Mouse (Mus musculus): ENCODE measurements around the gene Zbtb12. TPM values are rescaled to one million over a fixed set of nuclear protein-coding genes. Genes with fewer than 3 reads are reported as not detected.

Gene Zbtb12
- polyA plus RNA-seq, 1 experiment from 2014 or later, result 12.0 TPM

GRCm38 (mm10) chr17:34937960-34938505, 58.8 kb downstream of the Zbtb12 start:
- Histone ChIP-seq H3K36me3 (peaks cover 13% of the 10 kb centered on the region; the same call in 1 of the 2 replicates), H3K27me3 (no peaks in the 10 kb centered on the region), H3K4me1 (peaks cover 14% of the 10 kb centered on the region; the same call in 1 of the 2 replicates), H3K9ac (no peak overlapping the region), H3K4me2 (replicated peaks) (no peak overlapping the region), H3K9me3 (replicated peaks) (no peaks in the 10 kb centered on the region), H3K27ac (no peak overlapping the region), H3K4me3 (no peak overlapping the region)
- no peak for ATAC-seq (ENCODE audit: low FRiP score)
- 85% methylated on average over 6 of the region's 6 CpGs for WGBS

GRCm38 (mm10) chr17:34941344-34942041, 62.2 kb downstream of the Zbtb12 start:
- Histone ChIP-seq H3K9me3 (replicated peaks) (no peaks in the 10 kb centered on the region), H3K27ac (no peak overlapping the region), H3K4me2 (replicated peaks) (peak overlapping the region; percentile 43), H3K9ac (peak overlapping the region; percentile 5; the same call in 1 of the 2 replicates), H3K4me1 (peaks cover 6% of the 10 kb centered on the region; the same call in 1 of the 2 replicates), H3K36me3 (no peaks in the 10 kb centered on the region), H3K27me3 (no peaks in the 10 kb centered on the region), H3K4me3 (peak overlapping the region; percentile 15)
- ATAC-seq (ENCODE audit: low FRiP score), result no peak
- 12% methylated on average over 15 of the region's 15 CpGs for WGBS

GRCm38 (mm10) chr17:34943128-34943815, 64.0 kb downstream of the Zbtb12 start:
- no peak overlapping the region for H3K27ac ChIP-seq
- H3K4me3 ChIP-seq, result no peak overlapping the region
- no peak overlapping the region for H3K9ac ChIP-seq
- no peaks in the 10 kb centered on the region for H3K27me3 ChIP-seq
- H3K4me1 ChIP-seq, result peaks cover 6% of the 10 kb centered on the region; the same call in 1 of the 2 replicates
- no peak for ATAC-seq (ENCODE audit: low FRiP score)
- no peaks in the 10 kb centered on the region for H3K36me3 ChIP-seq
- H3K4me2 ChIP-seq (replicated peaks), result no peak overlapping the region
- H3K9me3 ChIP-seq (replicated peaks), result no peaks in the 10 kb centered on the region
- WGBS, result 80% methylated on average over 4 of the region's 4 CpGs

GRCm38 (mm10) chr17:34944362-34944761, 65.1 kb downstream of the Zbtb12 start:
- Histone ChIP-seq H3K27ac (no peak overlapping the region), H3K9me3 (replicated peaks) (no peaks in the 10 kb centered on the region), H3K4me1 (peaks cover 6% of the 10 kb centered on the region; the same call in 1 of the 2 replicates), H3K36me3 (peaks cover 1% of the 10 kb centered on the region), H3K4me2 (replicated peaks) (no peak overlapping the region), H3K9ac (no peak overlapping the region), H3K27me3 (no peaks in the 10 kb centered on the region), H3K4me3 (no peak overlapping the region)
- no peak for ATAC-seq (ENCODE audit: low FRiP score)

Small RNA genes lying within 50 kb of the gene (microRNA-seq; reads per million reads assigned to microRNA genes)
- 2.2 reads per million for gene Mir6970
- 3.3 reads per million, percentile 5 among the genes with 10 or more reads in this experiment for gene Mir6971
- gene Mir6972, result not detected

Other genes starting within 250 kb of the Zbtb12 start
- gene Prrt1, start 249.9 kb upstream of the Zbtb12 start, polyA plus RNA-seq (2016; fragmentation: Nextera tagmentation; extraction: Ambion mirVana), result 3.0 and 3.1 TPM in 2 replicates
- 15.7 and 16.2 TPM in 2 replicates for gene Fkbpl, start 234.7 kb upstream of the Zbtb12 start, polyA plus RNA-seq (2016; fragmentation: Nextera tagmentation; extraction: Ambion mirVana)
- gene Atf6b, start 232.3 kb upstream of the Zbtb12 start, polyA plus RNA-seq (2016; fragmentation: Nextera tagmentation; extraction: Ambion mirVana), result 114 and 119 TPM in 2 replicates
- 0.04 and 0.05 TPM in 2 replicates for gene Tnxb, start 208.9 kb upstream of the Zbtb12 start, polyA plus RNA-seq (2016; fragmentation: Nextera tagmentation; extraction: Ambion mirVana)
- gene C4b, start 135.6 kb upstream of the Zbtb12 start, polyA plus RNA-seq (2016; fragmentation: Nextera tagmentation; extraction: Ambion mirVana), result not detected in 2 replicates
- not detected in 2 replicates for gene Cyp21a1, start 74.9 kb upstream of the Zbtb12 start, polyA plus RNA-seq (2016; fragmentation: Nextera tagmentation; extraction: Ambion mirVana)
- gene Stk19, start 42.5 kb upstream of the Zbtb12 start, polyA plus RNA-seq (2016; fragmentation: Nextera tagmentation; extraction: Ambion mirVana), result 25.0 and 26.7 TPM in 2 replicates
- 62.5 and 70.2 TPM in 2 replicates for gene Dxo, start 42.5 kb upstream of the Zbtb12 start, polyA plus RNA-seq (2016; fragmentation: Nextera tagmentation; extraction: Ambion mirVana)
- 64.9 and 65.8 TPM in 2 replicates for gene Skiv2l, start 29.3 kb upstream of the Zbtb12 start, polyA plus RNA-seq (2016; fragmentation: Nextera tagmentation; extraction: Ambion mirVana)
- gene Nelfe, start 29.1 kb upstream of the Zbtb12 start, polyA plus RNA-seq (2016; fragmentation: Nextera tagmentation; extraction: Ambion mirVana), result 95.2 and 111 TPM in 2 replicates
- 2.2 TPM in 2 replicates for gene Cfb, start 17.0 kb upstream of the Zbtb12 start, polyA plus RNA-seq (2016; fragmentation: Nextera tagmentation; extraction: Ambion mirVana)
- gene Gm20547, start 2.6 kb downstream of the Zbtb12 start, polyA plus RNA-seq (2016; fragmentation: Nextera tagmentation; extraction: Ambion mirVana), result 0.10 and 0.29 TPM in 2 replicates
- gene C2, start 18.8 kb downstream of the Zbtb12 start, polyA plus RNA-seq (2016; fragmentation: Nextera tagmentation; extraction: Ambion mirVana), result 1.4 and 2.6 TPM in 2 replicates
- gene Ehmt2, start 19.0 kb downstream of the Zbtb12 start, polyA plus RNA-seq (2016; fragmentation: Nextera tagmentation; extraction: Ambion mirVana), result 110 and 113 TPM in 2 replicates
- 0.13 and 0.15 TPM in 2 replicates for gene Slc44a4, start 35.0 kb downstream of the Zbtb12 start, polyA plus RNA-seq (2016; fragmentation: Nextera tagmentation; extraction: Ambion mirVana)
- gene Neu1, start 51.8 kb downstream of the Zbtb12 start, polyA plus RNA-seq (2016; fragmentation: Nextera tagmentation; extraction: Ambion mirVana), result 25.2 and 28.2 TPM in 2 replicates
- gene Hspa1b, start 79.8 kb downstream of the Zbtb12 start, polyA plus RNA-seq (2016; fragmentation: Nextera tagmentation; extraction: Ambion mirVana), result 0.08 and 0.25 TPM in 2 replicates
- 0.99 TPM in 1 of 2 replicates, not detected in the other for gene Gm20481, start 90.4 kb downstream of the Zbtb12 start, polyA plus RNA-seq (2016; fragmentation: Nextera tagmentation; extraction: Ambion mirVana)
- 2.2 and 3.1 TPM in 2 replicates for gene Hspa1a, start 92.7 kb downstream of the Zbtb12 start, polyA plus RNA-seq (2016; fragmentation: Nextera tagmentation; extraction: Ambion mirVana)
- 1.3 TPM in 2 replicates for gene Hspa1l, start 93.2 kb downstream of the Zbtb12 start, polyA plus RNA-seq (2016; fragmentation: Nextera tagmentation; extraction: Ambion mirVana)
- gene Lsm2, start 102.4 kb downstream of the Zbtb12 start, polyA plus RNA-seq (2016; fragmentation: Nextera tagmentation; extraction: Ambion mirVana), result 128 and 158 TPM in 2 replicates
- 109 and 110 TPM in 2 replicates for gene Vars, start 121.5 kb downstream of the Zbtb12 start, polyA plus RNA-seq (2016; fragmentation: Nextera tagmentation; extraction: Ambion mirVana)
- gene Vwa7, start 137.1 kb downstream of the Zbtb12 start, polyA plus RNA-seq (2016; fragmentation: Nextera tagmentation; extraction: Ambion mirVana), result 0.12 and 0.20 TPM in 2 replicates
- gene Sapcd1, start 148.5 kb downstream of the Zbtb12 start, polyA plus RNA-seq (2016; fragmentation: Nextera tagmentation; extraction: Ambion mirVana), result 2.4 and 3.6 TPM in 2 replicates
- 3.0 and 3.1 TPM in 2 replicates for gene Msh5, start 167.3 kb downstream of the Zbtb12 start, polyA plus RNA-seq (2016; fragmentation: Nextera tagmentation; extraction: Ambion mirVana)
- gene Clic1, start 170.5 kb downstream of the Zbtb12 start, polyA plus RNA-seq (2016; fragmentation: Nextera tagmentation; extraction: Ambion mirVana), result 157 and 159 TPM in 2 replicates
- gene Ddah2, start 179.6 kb downstream of the Zbtb12 start, polyA plus RNA-seq (2016; fragmentation: Nextera tagmentation; extraction: Ambion mirVana), result 512 and 517 TPM in 2 replicates
- not detected in 2 replicates for gene Ly6g6c, start 185.9 kb downstream of the Zbtb12 start, polyA plus RNA-seq (2016; fragmentation: Nextera tagmentation; extraction: Ambion mirVana)
- 0.46 and 0.52 TPM in 2 replicates for gene Mpig6b, start 186.7 kb downstream of the Zbtb12 start, polyA plus RNA-seq (2016; fragmentation: Nextera tagmentation; extraction: Ambion mirVana)
- not detected in 2 replicates for gene Ly6g6e, start 197.4 kb downstream of the Zbtb12 start, polyA plus RNA-seq (2016; fragmentation: Nextera tagmentation; extraction: Ambion mirVana)
- 2.1 and 2.3 TPM in 2 replicates for gene Ly6g6d, start 198.6 kb downstream of the Zbtb12 start, polyA plus RNA-seq (2016; fragmentation: Nextera tagmentation; extraction: Ambion mirVana)
- 0.47 and 0.62 TPM in 2 replicates for gene Ly6g6f, start 206.1 kb downstream of the Zbtb12 start, polyA plus RNA-seq (2016; fragmentation: Nextera tagmentation; extraction: Ambion mirVana)
- gene Abhd16a, start 209.8 kb downstream of the Zbtb12 start, polyA plus RNA-seq (2016; fragmentation: Nextera tagmentation; extraction: Ambion mirVana), result 78.6 and 81.1 TPM in 2 replicates
- gene Ly6g5c, start 228.8 kb downstream of the Zbtb12 start, polyA plus RNA-seq (2016; fragmentation: Nextera tagmentation; extraction: Ambion mirVana), result not detected in 2 replicates
- 1.4 and 1.5 TPM in 2 replicates for gene Ly6g5b, start 235.9 kb downstream of the Zbtb12 start, polyA plus RNA-seq (2016; fragmentation: Nextera tagmentation; extraction: Ambion mirVana)
- gene Gpank1, start 242.0 kb downstream of the Zbtb12 start, polyA plus RNA-seq (2016; fragmentation: Nextera tagmentation; extraction: Ambion mirVana), result 19.8 and 20.8 TPM in 2 replicates
- gene Csnk2b, start 242.6 kb downstream of the Zbtb12 start, polyA plus RNA-seq (2016; fragmentation: Nextera tagmentation; extraction: Ambion mirVana), result 237 and 276 TPM in 2 replicates
- 7.3 and 7.7 TPM in 2 replicates for gene D17H6S53E, start 246.9 kb downstream of the Zbtb12 start, polyA plus RNA-seq (2016; fragmentation: Nextera tagmentation; extraction: Ambion mirVana)

All from hindbrain, embryonic 12.5 days (tissue).